Mouse (Mus musculus): ENCODE data around the gene Iqub.

DNA sequence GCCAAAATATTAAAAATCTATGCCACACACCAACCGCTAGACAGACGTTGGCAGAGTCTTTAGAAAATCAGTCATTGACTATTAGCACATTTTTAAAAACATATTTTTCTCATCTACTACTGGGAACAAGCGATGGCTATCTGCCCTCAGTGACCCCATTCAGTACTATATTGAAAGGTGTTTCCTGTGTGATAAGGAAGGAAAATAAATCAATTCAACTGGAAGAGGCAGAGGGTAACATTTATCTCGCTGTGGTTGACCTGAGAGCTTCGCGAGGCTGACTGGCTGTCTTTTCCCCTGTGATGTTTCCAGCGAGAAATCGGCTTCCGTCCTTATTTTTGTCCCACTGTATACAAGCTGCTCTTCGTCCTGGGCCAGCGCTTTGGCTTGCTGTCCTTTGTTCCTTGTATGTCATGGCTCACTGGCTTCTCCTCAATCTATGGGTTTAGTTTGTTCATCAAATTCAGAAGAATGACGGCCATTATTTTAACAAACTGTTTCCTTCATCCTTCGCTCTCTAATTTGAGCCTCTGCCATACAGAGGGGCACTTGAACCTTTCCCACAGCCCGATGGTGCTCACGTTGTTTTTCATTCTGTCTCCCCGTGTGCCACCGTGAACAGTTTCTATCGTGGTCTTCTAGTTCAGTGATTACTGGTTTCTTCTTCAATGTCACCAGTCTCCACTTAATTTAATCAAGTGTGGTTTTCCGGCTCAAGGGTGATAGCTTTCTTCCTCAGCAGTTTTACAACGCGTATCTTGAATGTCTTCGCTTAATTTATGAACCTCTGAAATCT, 63.6 kb downstream of the Iqub start:
- TF ChIP-seq CTCF (IDR thresholded peaks at IDR 0.05; ENCODE audit: control insufficient read depth, insufficient read depth, insufficient replicate concordance, low read depth, low read length) (no peak), POLR2A (IDR thresholded peaks at IDR 0.05; ENCODE audit: control insufficient read depth, low read depth, low read length) (no peak)

Measured in testis, adult 2 months (tissue).